Mouse (Mus musculus): ENCODE measurements at regions not wholly inside any gene's neighbourhood (a gene's known extent, or its start where the extent isn't known, plus 50 kb on each side); places are given as distances from the start of the nearest gene placed in this dataset.

DNA sequence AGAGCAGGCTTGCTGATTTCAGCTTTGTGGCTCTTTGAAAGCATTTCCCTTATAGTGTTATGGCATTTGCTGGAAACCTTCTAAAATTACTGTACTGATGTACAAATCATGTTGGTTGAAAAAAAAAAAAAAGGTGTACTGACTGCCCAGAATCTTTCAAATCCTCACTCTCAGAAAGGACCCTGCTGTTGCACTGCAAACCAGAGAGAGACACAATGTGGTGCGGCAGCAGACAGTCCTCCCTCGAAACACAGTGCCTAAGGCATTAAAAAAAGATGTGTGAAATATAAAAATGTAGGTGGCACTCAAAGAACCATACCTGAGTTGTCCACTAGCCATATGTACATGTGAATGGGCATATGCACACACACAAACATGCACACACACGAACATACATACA is 128.3 kb downstream of the Actr3 start:
- DNase-seq (ENCODE audit: extremely low read depth, insufficient read length, low spot score): no peak

DNA sequence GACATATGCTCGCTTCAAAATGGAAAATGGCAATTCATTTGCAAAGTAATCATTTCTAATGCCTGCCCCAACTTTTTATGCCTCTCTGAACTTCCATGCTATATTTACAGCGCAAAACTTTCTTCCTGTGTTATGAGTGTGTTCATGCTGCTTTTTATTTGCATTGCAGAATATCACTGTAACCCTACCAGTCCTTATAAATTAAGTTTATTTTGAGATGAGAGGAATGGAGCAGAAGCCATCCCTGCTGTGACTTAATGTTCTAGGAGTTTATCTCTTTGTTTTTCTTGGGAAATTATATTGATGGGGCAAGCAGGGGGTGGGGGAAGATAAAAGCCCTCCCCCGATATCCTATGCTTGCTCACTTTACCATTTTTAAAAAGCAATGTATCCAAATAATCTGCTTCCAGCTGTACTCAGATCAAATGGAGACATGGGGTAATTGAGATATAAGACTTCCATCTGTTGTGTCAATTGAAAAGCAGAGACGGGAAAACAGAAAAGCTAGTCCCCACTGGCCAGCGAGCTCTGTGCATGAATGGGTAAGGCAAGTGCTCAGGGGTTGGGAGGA is 136.9 kb downstream of the Actr3 start:
- DNase-seq (ENCODE audit: extremely low read depth, insufficient read length, low spot score): no peak

DNA sequence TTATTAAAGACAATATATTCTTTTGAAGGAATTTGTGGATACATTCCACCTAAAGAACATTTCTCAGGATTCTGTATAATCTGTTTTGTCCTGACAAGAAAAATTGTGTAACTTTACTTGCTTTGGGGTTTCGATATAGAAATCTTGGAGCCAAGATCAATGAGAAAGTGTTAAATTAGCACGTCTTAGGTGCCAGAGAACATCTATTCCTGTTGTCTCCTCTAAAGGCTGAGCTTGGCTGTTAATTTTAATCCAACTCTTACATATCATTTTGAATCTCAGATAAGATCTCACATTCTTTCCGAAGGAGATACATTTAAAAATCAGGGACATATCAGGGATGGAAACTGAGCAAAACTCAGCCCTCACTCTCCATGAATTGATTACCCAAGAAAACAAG is 139.9 kb downstream of the Actr3 start:
- no peak for DNase-seq (ENCODE audit: extremely low read depth, insufficient read length, low spot score)

DNA sequence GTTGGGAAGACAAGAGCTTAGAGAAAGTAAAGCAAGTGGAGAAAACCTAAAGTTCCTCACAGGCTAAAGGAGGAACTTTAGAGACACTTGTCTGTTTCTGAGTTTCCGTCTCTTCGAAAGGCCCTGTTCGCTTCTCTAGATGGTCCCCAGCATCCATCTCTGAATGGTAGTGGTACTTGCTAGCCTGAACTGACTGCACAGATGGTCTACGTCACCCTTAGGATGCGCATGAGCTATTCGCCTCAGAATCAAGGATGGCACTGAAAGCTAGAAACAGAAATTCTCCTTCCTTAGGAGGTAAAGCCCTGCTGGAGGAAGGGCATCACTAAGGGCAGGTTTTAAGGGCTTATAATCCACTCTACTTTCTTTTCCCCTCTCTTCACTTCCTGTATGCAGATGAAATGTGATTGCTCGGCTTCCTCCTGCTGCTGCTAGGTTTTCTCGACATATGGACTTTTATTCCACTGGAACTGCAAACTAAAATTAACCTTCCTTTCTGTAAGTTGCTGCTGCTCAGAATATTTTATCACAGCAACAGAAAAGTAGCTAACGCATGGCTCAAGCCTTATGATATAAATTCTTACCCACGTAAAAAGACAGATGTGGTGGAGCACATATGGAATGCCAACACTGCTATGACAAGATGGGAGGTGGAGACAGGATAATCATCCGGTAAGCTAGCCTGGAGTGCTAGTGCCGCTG is 145.1 kb downstream of the Actr3 start:
- no peak for DNase-seq (ENCODE audit: extremely low read depth, insufficient read length, low spot score)

DNA sequence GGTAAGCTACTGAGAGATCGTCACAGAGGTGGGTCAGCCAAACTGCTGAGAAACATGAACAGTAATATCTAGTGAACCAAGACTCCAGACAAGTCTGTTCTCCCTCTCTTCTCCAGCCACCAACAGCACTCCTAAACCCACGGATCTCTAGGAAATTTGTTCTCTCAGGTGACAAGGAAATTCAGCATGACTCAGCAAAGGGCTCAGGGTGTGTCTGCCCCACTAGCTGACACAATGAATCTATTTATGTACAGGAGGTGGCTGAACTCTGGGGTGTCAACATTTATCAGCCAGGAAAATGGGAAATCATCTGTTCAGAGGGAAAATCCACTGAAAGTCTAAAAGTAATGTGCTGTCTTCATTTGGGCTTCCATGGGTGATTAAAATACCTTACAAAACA is 149.2 kb downstream of the Actr3 start:
- DNase-seq (ENCODE audit: extremely low read depth, insufficient read length, low spot score): no peak

DNA sequence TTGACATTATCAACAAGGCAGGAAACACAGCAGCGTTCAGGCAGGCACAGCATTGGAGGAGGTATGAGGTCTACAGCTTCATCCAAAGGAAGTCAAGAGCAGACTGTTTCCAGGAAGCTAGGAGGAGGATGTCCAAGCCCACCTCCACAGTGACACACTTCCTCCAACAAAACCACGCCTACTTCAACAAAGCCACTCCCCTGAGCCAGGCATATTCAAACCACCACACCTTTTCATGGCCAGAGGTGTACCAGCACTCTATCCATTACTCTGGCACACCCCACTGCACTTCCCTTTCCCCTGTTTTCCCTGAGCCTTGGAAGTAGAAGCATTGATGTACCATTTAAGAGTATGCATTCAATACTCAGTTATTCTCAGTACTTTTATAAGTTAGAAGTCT is 150.8 kb downstream of the Actr3 start:
- no peak for DNase-seq (ENCODE audit: extremely low read depth, insufficient read length, low spot score)

DNA sequence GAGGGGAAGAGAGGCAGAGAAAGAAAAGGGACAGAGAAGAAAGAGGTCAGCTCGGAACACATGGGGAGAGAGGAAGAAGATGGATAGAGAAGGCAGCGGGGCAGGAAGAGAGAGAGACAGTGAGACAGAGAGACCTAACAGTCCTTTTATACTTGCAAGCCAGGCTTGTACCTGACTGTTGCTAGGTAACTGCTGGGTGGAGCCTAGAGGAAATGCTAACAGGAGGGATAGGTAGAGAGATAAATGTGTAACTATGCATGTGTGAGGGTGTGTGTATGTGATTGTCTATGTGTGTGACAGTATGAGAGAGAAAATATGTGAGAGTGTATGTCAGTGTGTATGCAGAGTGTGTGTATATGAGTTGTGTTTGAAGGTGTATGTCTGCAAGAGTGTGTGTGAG is 161.8 kb downstream of the Actr3 start:
- no peak for DNase-seq (ENCODE audit: extremely low read depth, insufficient read length, low spot score)

DNA sequence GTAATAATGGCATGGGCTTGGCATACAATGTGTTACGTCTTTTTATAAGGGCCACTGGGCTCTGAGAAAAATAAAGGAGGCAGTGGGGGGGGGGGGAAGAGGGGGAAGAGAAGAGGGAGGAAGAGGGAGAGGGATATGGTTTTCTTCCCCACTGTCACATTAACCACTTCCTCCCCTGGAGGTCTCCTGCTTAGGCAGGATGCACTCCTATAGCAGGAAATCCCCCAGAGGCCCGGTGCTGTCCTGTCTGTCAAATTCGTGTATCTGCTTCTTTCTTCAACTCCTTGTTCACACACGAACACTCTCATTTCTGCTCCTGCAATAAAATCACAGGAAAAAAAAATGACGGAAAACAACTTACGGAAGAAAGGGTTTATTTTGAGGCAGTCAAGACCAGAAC is 171.8 kb downstream of the Actr3 start:
- DNase-seq (ENCODE audit: extremely low read depth, insufficient read length, low spot score): no peak

DNA sequence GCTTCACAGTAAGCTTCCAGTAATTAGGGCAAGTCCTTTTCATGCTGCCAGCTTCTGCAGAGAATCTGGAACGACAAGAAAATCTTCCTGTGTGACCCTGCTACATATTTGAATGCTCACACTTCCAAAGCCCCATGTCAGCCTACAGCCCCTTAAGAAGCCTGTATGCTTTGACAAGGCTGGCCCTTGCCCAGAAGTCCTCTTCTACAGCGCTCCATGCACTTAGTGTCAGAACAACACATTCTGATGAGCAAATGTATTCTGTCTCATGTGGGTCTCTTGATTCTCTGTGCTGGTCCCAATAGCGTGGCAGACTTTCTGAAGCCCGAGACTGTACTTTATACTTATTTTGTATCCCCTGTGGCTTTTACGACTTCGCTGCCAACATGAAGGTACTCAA is 172.5 kb downstream of the Actr3 start:
- DNase-seq (ENCODE audit: extremely low read depth, insufficient read length, low spot score): no peak

DNA sequence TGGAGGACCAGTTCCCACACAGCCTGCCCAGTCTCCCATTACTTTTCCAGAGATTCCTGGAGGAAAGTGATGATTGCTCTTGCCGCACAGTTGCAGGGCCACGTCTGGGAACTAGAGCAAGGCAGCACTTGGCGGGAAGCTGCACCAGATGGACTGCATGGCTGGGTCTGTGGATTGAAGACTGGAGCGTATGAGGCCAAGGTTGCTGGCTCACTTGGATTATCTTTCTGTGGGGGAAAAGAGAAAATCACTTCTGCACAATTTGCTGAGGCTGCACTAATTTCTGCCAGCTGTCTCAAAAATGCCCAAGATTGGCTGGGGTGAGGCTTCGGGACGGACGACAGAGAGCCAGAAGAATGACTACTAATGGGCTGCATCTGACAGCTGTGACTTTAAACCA is 193.2 kb downstream of the Actr3 start:
- DNase-seq (ENCODE audit: extremely low read depth, insufficient read length, low spot score): no peak

DNA sequence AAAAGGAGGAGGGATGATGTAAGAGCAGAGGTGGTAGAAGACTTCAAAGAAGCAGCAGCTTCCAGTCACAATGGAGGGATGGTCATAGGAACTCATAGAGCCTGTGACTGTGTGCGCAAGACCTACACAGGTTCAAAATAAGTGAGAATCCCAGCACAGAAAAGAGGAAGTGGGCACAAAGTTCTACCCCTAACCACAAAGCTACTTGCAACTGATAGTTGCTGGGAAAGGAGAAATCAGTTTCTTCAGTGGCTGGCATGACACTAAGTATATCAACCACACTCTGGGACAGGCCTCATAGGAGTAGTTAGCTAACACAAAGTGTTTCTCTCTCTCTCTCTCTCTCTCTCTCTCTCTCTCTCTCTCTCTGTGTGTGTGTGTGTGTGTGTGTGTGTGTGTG is 193.8 kb downstream of the Actr3 start:
- no peak for DNase-seq (ENCODE audit: extremely low read depth, insufficient read length, low spot score)

DNA sequence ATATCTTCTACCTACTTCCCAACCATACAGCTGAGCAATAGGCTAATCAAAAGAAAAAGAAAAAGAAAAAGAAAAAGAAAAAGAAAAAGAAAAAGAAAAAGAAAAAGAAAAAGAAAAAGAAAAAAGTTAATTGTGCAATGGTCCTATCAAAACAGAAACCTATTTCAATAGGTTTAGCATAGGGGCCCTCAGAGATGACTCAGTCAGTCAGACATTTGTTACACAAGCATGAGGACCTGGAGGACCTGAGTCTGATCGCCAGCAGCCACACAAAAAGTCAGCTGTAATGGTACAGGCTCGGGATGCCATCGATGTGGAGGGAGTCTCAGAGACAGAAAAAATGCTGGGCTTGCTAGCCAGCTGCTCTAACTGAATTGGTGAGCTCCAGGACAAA is 197.9 kb downstream of the Actr3 start:
- DNase-seq (ENCODE audit: extremely low read depth, insufficient read length, low spot score): peak; percentile 15

DNA sequence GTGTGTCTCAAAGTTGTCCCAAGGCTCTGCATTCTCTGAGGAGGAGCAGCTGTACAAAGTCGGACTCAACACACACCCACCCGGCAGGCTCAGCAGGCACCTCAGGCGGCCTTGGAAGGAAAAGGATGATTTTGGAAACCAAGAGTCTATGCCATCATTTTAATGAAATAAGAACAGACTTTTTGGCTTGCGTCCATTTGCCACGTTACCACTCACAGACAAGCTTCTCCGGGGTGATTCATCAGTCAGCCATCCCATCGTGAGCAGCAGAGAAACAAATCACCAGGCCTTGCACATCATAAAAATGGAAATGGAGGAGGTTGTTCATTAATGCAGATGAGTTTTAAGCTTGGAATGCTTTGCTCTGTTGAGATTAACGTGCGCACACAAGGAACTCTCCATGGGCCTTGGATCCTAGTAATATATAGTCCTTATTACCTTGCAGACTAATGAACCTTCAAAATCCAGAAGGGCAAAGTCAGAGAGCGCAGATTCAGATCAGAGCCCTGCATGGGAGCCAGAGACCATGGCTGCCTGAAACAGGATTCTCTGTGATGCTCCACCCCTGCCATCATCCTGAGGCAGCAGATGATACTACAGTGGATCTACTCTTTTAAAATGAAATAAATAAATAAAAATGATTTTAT is 198.5 kb downstream of the Actr3 start:
- peak; percentile 55 for DNase-seq (ENCODE audit: extremely low read depth, insufficient read length, low spot score)

DNA sequence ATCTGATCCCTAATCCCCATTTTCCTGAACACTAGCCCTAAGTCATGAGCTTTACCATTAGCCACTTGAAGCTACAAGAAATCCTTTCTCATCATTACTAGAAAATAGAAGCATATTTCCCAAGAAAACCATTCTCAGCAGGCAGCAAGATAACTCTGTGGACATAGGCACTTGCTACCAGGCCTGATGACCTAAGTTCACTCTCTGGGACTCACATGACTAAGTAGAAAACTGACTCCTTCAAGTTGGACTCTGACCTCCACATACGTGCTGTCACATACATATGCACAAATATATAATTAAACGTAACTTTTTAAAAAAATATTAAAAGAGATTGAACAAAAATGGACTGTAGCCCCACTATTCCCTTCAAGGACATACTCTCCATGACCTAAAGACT is 200.8 kb downstream of the Actr3 start:
- no peak for DNase-seq (ENCODE audit: extremely low read depth, insufficient read length, low spot score)

DNA sequence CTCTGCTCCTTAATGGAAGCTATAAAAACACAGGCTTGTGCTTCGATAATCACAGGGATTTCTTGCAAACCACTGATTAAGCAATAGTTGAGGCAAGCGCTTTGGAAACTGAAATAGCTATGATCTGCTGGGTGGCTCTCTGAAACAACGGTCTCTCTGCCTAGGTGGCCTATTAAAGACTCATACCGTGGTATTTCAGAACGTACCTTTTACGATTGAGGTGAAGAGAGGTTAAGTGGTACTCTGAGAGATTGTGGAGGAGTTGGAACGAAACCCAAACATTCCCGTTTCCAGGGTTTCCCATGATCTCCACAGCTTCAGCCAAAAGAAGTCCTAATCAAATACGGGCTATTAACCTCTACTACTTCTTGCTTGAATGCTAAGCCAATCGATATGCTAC is 212.2 kb downstream of the Actr3 start:
- no peak for DNase-seq (ENCODE audit: extremely low read depth, insufficient read length, low spot score)

DNA sequence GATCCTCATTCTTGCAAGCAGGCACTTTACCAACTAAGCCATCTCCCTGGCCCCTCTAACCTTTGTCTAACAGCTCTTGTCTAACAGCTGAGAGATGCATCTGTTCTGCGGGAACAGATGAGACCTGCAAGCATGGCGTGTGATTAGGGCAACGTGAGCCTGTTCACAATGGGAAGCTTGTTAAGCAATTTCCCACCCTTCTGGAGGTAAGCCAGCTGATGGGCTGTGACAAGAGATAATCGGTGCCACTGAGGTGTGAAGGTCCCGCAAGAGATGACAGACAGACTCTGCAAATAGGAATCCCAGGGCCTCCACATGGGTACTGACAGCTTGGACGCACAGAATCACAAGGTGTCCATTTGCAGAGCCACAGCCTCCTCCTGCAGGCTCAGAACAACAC is 219.3 kb downstream of the Actr3 start:
- no peak for DNase-seq (ENCODE audit: extremely low read depth, insufficient read length, low spot score)

DNA sequence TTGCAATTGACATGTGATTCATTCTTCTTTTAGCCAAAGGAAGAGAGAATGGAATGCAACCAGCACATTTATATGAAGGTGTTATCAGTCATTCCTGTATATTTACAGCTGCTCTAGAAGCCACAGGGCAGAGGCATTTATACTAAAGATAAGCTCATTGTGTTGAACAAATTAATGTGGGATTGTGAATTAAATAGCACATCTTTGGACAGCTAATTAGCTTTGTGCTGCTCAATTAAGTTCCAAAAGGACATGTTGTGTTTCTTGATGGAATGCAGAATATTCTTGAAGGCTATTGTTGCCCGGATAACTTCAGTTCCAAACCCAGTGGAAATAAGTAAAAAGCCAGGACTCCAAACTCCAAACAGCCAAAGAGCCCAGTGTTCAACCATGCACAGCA is 248.4 kb downstream of the Actr3 start:
- DNase-seq (ENCODE audit: extremely low read depth, insufficient read length, low spot score): no peak

DNA sequence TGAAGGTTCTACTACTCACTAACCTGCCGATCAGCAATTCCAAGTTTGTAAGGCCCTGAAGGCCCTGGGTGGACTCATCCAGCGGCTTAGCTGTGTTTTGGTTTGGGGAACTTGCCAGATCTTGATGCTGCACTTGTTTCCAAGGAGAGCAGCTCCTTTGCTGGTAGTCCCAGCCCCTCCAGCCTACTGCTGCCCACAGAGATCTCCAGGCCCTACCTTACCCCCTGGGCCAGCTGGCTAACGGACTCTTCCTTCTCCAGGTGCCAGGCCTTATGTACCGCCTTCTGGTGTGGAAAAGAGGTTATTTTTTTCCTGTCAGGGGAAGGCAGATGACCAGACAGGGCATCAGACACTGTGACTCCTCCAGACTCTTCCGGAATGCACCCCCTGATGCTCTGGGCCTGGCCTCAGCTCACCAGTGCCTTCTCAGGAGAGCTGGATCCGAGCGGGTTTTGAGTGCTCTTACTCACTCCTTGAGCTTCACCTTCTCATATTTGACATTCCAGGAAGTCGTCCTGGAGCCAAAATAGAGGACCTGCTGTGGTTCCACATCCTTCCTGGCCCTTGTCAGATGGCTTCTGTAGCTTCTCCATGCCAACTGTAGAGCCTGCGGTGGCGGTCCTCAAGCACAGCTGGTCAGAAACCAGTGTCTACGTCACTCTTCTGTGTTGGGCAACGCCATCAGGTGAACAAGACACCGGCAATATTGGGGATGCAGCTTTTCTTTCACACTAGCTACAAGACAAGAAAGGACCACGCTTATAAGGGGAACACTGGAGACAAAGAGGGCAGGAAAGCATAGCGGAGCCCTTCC is 259.2 kb downstream of the Actr3 start:
- DNase-seq (ENCODE audit: extremely low read depth, insufficient read length, low spot score): no peak

DNA sequence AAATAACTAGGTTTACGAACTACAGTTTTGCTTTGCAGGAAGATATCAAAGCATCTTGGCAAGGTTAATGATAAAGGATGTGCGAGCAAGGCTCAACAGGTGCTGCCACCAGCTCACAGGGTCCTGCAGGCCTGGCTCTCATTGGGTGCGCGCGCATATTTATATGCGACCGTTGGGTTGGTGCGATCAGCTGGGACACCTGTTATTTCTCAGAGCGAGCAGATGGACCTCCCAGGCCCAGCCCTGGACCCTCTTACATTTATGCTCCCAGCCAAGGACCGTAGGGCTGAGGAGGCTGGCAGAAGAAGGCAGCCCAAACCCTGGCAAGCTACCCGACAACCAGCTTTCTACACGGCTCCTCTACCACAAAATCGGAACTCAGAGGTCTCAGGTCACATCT is 260.8 kb downstream of the Actr3 start:
- no peak for DNase-seq (ENCODE audit: extremely low read depth, insufficient read length, low spot score)

DNA sequence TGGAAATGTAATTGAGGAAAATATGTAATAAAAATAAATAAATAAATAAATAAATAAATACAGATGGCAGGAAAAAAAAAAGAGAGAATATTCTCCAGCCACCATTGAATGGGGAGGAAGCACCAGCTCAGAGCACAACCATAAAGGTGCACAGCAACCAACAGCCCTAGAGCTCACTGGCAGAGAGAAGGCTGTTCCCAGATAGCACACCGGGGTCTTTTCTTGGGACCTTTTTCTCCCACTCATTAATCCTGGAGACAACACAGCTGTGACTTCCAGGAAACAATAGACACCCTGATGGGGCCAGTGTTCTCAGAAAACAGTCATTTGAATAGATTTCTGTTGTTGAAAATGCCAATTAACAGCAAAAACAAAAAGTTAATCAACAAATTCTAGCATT is 263.1 kb downstream of the Actr3 start:
- no peak for DNase-seq (ENCODE audit: extremely low read depth, insufficient read length, low spot score)

DNA sequence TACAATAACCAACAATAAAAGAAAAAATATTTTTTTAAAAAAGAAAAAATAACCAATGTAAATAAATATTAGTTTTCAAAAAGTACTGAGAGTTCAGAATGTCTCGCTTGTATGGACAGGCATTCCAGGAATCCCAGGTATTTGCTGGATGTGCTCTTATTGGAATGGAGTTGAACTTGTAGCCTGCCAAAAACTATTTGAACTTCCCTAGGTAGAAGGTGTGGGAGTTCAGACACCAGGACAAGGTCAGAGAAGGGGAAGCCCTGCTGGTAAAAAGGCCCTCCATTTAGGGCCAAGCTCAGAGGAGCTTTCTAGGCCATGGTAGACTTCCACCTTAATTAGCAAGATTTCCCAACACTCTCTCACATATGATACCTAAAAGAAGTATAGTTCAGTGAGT is 270.3 kb downstream of the Actr3 start:
- DNase-seq (ENCODE audit: extremely low read depth, insufficient read length, low spot score): no peak

DNA sequence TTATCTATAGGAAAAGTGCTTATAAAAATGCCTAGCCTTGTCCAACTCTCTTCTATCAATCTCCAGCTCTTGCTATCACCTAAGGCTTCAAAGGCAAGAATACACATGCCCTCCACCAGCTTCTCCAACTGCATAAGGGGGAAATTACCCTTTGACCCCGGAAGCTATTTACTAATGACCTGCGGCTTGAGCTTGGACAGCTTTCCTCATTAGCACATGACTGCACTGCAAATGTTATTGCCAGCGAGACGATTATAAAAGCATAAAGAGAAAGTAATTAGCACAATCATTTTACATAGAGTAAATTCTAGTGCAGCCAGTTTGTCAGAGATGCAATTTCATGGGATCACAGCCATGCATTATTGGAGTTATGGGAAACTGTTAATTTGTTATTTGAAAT is 277.0 kb downstream of the Actr3 start:
- no peak for DNase-seq (ENCODE audit: extremely low read depth, insufficient read length, low spot score)
